Mouse (Mus musculus): ENCODE results near the gene Tifab. TPM values are rescaled to one million over a fixed set of nuclear protein-coding genes. Genes with fewer than 3 reads are reported as not detected.
A peak's percentile ranks its signal among the peaks of the same experiment; 100 is the strongest.

The Tifab gene
- total and polyA plus RNA-seq, 3 experiments, result 1.9 to 6.7 (median 4.7) TPM

- no peak overlapping the region for H3K4me3 ChIP-seq (replicated peaks in 1 of 3; ENCODE audit: low read depth in 2 of 3, low read length in 2 of 3, poor library complexity in 1 of 3)
- no peak for DNase-seq (ENCODE audit: extremely low read depth)
- dilution Hi-C loops (cut with MboI; ENCODE audit: extremely low pct_ligation_motif_present, extremely low pct_unique_long_range_greater_than_20kb, low sequenced_read_pairs), result no loop called here
Observed at GRCm38 (mm10) chr13:56142382-56143150, 36.1 kb downstream of the Tifab start.

DNA sequence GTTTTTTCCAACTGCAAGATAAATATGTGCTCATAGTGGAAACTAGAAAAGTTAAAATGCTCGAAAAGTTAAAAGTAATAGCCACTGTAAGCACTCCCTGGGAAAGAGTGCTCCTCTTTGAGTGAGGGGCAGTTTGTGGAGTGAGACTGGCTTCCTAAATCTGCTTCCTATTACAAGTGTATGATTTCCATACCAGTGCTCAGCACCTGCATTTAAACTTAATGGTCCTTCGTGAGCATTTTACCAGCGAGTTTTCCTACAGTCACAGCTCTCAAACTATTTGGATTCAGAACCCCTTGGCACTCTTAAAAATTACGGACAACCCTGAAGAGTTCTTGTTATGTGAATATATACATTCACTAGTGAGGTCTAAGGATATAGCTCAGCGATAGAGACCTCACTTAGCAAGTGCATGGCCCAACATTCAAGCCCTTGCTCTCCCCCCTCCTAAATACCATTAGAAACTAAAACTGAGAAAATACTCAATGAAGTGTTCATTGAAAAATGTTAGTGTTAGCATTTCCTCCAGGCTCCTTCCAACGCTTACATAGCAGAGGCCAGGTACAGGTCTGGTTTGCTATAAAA lies 39.4 kb downstream of the Tifab start:
- H3K4me2 ChIP-seq (ENCODE audit: insufficient read depth, low read depth, poor library complexity, severe bottlenecking), result no peak overlapping the region
- no peak overlapping the region for H3K4me3 ChIP-seq (replicated peaks in 1 of 3; ENCODE audit: low read depth in 2 of 3, low read length in 2 of 3, poor library complexity in 1 of 3)
- no peak for DNase-seq (ENCODE audit: extremely low read depth)
- H3K9ac ChIP-seq (ENCODE audit: insufficient read depth, low read depth), result no peak overlapping the region
- H3K79me2 ChIP-seq (replicated peaks; ENCODE audit: control insufficient read depth, extremely low read depth, insufficient read depth, poor library complexity, severe bottlenecking), result peaks cover 3% of the 10 kb centered on the region
- H3K36me3 ChIP-seq (replicated peaks in 1 of 2; ENCODE audit: control insufficient read depth in 1 of 2, insufficient read depth in 1 of 2, low read length in 1 of 2), result no peaks in the 10 kb centered on the region
- H3K9me3 ChIP-seq (replicated peaks; ENCODE audit: low read length), result peaks cover 6% of the 10 kb centered on the region
- H3K4me1 ChIP-seq (ENCODE audit: control insufficient read depth in 1 of 2, insufficient read depth in 2 of 2), result peaks cover 0 to 6% of the 10 kb centered on the region in 2 experiments; a peak in 1 of 4 replicates
- no peak overlapping the region for H3K27ac ChIP-seq (ENCODE audit: insufficient read depth, low read depth)
- peaks cover 3% of the 10 kb centered on the region for H3K27me3 ChIP-seq (replicated peaks)
- TF ChIP-seq UBTF (IDR thresholded peaks at IDR 0.05; ENCODE audit: low read depth, low read length), result no peak
- no peak for TF ChIP-seq MAFK (IDR thresholded peaks at IDR 0.05; ENCODE audit: insufficient replicate concordance, low read length)
- TF ChIP-seq ZKSCAN1 (IDR thresholded peaks at IDR 0.05; ENCODE audit: borderline replicate concordance, low read depth, low read length), result no peak
- TF ChIP-seq KAT2A (IDR thresholded peaks at IDR 0.05; ENCODE audit: insufficient replicate concordance, low read length), result no peak
- no peak for TF ChIP-seq CTCF (conservative IDR thresholded peaks at IDR 0.05 in 1 of 2, IDR thresholded peaks at IDR 0.05 in 1 of 2; ENCODE audit: low read depth in 2 of 2, low read length in 2 of 2)
- no peak for TF ChIP-seq RAD21 (IDR thresholded peaks at IDR 0.05; ENCODE audit: low read depth, low read length)
- dilution Hi-C loops (cut with MboI; ENCODE audit: extremely low pct_ligation_motif_present, extremely low pct_unique_long_range_greater_than_20kb, low sequenced_read_pairs), result no loop called here
- in situ Hi-C loops (cut with MboI; ENCODE audit: low pct_ligation_motif_present, low pct_unique_long_range_greater_than_20kb, low sequenced_read_pairs), result no loop called here

More at GRCm38 (mm10) chr13:56142382-56143150, 36.1 kb downstream of the Tifab start:
- H3K79me2 ChIP-seq (replicated peaks; ENCODE audit: control insufficient read depth, extremely low read depth, insufficient read depth, poor library complexity, severe bottlenecking), result no peaks in the 10 kb centered on the region
- H3K27ac ChIP-seq (ENCODE audit: insufficient read depth, low read depth), result no peak overlapping the region
- TF ChIP-seq USF2 (conservative IDR thresholded peaks at IDR 0.05; ENCODE audit: low read depth, low read length) (no peak), NRF1 (IDR thresholded peaks at IDR 0.05; ENCODE audit: low read depth, low read length) (no peak), CTCF (conservative IDR thresholded peaks at IDR 0.05 in 1 of 2, IDR thresholded peaks at IDR 0.05 in 1 of 2; ENCODE audit: low read depth in 2 of 2, low read length in 2 of 2) (no peak), IRF4 (IDR thresholded peaks at IDR 0.05; ENCODE audit: low read depth, low read length) (peak; percentile 63), MAFK (IDR thresholded peaks at IDR 0.05; ENCODE audit: insufficient replicate concordance, low read length) (no peak), JUN (IDR thresholded peaks at IDR 0.05; ENCODE audit: insufficient read depth, low read depth, low read length) (no peak), BHLHE40 (IDR thresholded peaks at IDR 0.05; ENCODE audit: low read depth, low read length) (peak; percentile 50)
- H3K4me2 ChIP-seq (ENCODE audit: insufficient read depth, low read depth, poor library complexity, severe bottlenecking), result peak overlapping the region; percentile 19; the same call in 1 of the 2 replicates
- H3K36me3 ChIP-seq (replicated peaks in 1 of 2; ENCODE audit: control insufficient read depth in 1 of 2, insufficient read depth in 1 of 2, low read length in 1 of 2), result no peaks in the 10 kb centered on the region
- H3K9ac ChIP-seq (ENCODE audit: insufficient read depth, low read depth), result no peak overlapping the region
- in situ Hi-C loops (cut with MboI; ENCODE audit: low pct_ligation_motif_present, low pct_unique_long_range_greater_than_20kb, low sequenced_read_pairs), result no loop called here
- H3K9me3 ChIP-seq (replicated peaks; ENCODE audit: low read length), result peaks cover 5% of the 10 kb centered on the region
- H3K27me3 ChIP-seq (replicated peaks), result peaks cover 3% of the 10 kb centered on the region
- H3K4me1 ChIP-seq (ENCODE audit: control insufficient read depth in 1 of 2, insufficient read depth in 2 of 2), result peaks cover 0 to 8% of the 10 kb centered on the region in 2 experiments; a peak in 2 of 4 replicates

Measured in CH12.LX (cell line).